Mouse (Mus musculus) liver, adult 2 months (tissue): ENCODE measurements around the gene Exoc3l2.

Experiments used
- CTCF ChIP-seq: fragments of 200-500 bp; IDR thresholded peaks from 2 replicates; pipeline ENCODE4 v1.5.1; 2011; ENCODE audit warnings: low read depth, low read length, control low read depth
- POLR2A ChIP-seq: fragments of 200-500 bp; IDR thresholded peaks from 2 replicates; pipeline ENCODE4 v1.6.1; 2011; ENCODE audit warnings: low read length, control low read depth; ENCODE audit not compliant: insufficient read depth; ENCODE audit errors: extremely low read depth

GRCm38 (mm10) chr7:19455186-19455585 lies 7.9 kb upstream of the Exoc3l2 start:
- no peak for TF ChIP-seq CTCF
- TF ChIP-seq POLR2A = no peak
